Mouse (Mus musculus): Measurements from ENCODE around the gene Cwc22. TPM values are rescaled to one million over a fixed set of nuclear protein-coding genes. Genes with fewer than 3 reads are reported as not detected.

The Cwc22 gene
- polyA plus RNA-seq, 1 experiment from 2014 or later = 19.7 TPM

- no peak for TF ChIP-seq CTCF (IDR thresholded peaks at IDR 0.05; ENCODE audit: low read depth)
- no peak for ATAC-seq (replicated peaks; ENCODE audit: low FRiP score, low read depth)
- no peaks in the 10 kb centered on the region for H3K27me3 ChIP-seq (ENCODE audit: insufficient read depth, low read length)
- WGBS = 40% methylated on average over 8 of the region's 8 CpGs
- H3K9ac ChIP-seq (ENCODE audit: low read depth, low read length) = peak overlapping the region; percentile 86
- no peak for DNase-seq (ENCODE audit: low spot score)
- no peaks in the 10 kb centered on the region for H3K9me3 ChIP-seq (replicated peaks; ENCODE audit: low read length)
- no peak overlapping the region; the same call in 1 of the 2 replicates for H3K27ac ChIP-seq
- H3K4me3 ChIP-seq (replicated peaks; ENCODE audit: low read depth, low read length) = peak overlapping the region; percentile 71
- H3K4me1 ChIP-seq (replicated peaks; ENCODE audit: insufficient read depth, low read length) = 0 out of 2 replicates have a peak, but pooled peaks cover 4% of the 10 kb centered on the region
- H3K4me2 ChIP-seq (ENCODE audit: low read length) = peak overlapping the region; percentile 81
- no peaks in the 10 kb centered on the region for H3K36me3 ChIP-seq (ENCODE audit: insufficient read depth, low read length)
Measured at GRCm38 (mm10) chr2:77944860-77945595, 1.1 kb downstream of the Cwc22 start.

GRCm38 (mm10) chr2:77944281-77944680, 1.9 kb downstream of the Cwc22 start:
- H3K27me3 ChIP-seq (ENCODE audit: insufficient read depth, low read length) = no peaks in the 10 kb centered on the region
- no peaks in the 10 kb centered on the region for H3K36me3 ChIP-seq (ENCODE audit: insufficient read depth, low read length)
- WGBS = 94% methylated on average over 5 of the region's 5 CpGs
- ATAC-seq (replicated peaks; ENCODE audit: low FRiP score, low read depth) = no peak
- H3K9ac ChIP-seq (ENCODE audit: low read depth, low read length) = no peak overlapping the region
- 0 out of 2 replicates have a peak, but pooled peaks cover 4% of the 10 kb centered on the region for H3K4me1 ChIP-seq (replicated peaks; ENCODE audit: insufficient read depth, low read length)
- no peak overlapping the region for H3K27ac ChIP-seq
- TF ChIP-seq CTCF (IDR thresholded peaks at IDR 0.05; ENCODE audit: low read depth) = no peak
- H3K9me3 ChIP-seq (replicated peaks; ENCODE audit: low read length) = no peaks in the 10 kb centered on the region
- H3K4me3 ChIP-seq (replicated peaks; ENCODE audit: low read depth, low read length) = no peak overlapping the region
- H3K4me2 ChIP-seq (ENCODE audit: low read length) = no peak overlapping the region
- DNase-seq (ENCODE audit: low spot score) = no peak

GRCm38 (mm10) chr2:77941944-77942343, 4.2 kb downstream of the Cwc22 start:
- Histone ChIP-seq H3K4me3 (replicated peaks; ENCODE audit: low read depth, low read length) (no peak overlapping the region), H3K27ac (no peak overlapping the region), H3K9ac (ENCODE audit: low read depth, low read length) (no peak overlapping the region), H3K27me3 (ENCODE audit: insufficient read depth, low read length) (no peaks in the 10 kb centered on the region), H3K4me1 (replicated peaks; ENCODE audit: insufficient read depth, low read length) (0 out of 2 replicates have a peak, but pooled peaks cover 4% of the 10 kb centered on the region), H3K9me3 (replicated peaks; ENCODE audit: low read length) (no peaks in the 10 kb centered on the region), H3K36me3 (ENCODE audit: insufficient read depth, low read length) (no peaks in the 10 kb centered on the region), H3K4me2 (ENCODE audit: low read length) (no peak overlapping the region)
- WGBS = 92% methylated on average over 2 of the region's 2 CpGs
- no peak for ATAC-seq (replicated peaks; ENCODE audit: low FRiP score, low read depth)
- DNase-seq (ENCODE audit: low spot score) = no peak
- TF ChIP-seq CTCF (IDR thresholded peaks at IDR 0.05; ENCODE audit: low read depth) = no peak

GRCm38 (mm10) chr2:77938317-77938716, 7.9 kb downstream of the Cwc22 start:
- Histone ChIP-seq H3K4me1 (replicated peaks; ENCODE audit: insufficient read depth, low read length) (no peaks in the 10 kb centered on the region), H3K9me3 (replicated peaks; ENCODE audit: low read length) (no peaks in the 10 kb centered on the region), H3K4me2 (ENCODE audit: low read length) (no peak overlapping the region), H3K36me3 (ENCODE audit: insufficient read depth, low read length) (peaks cover 12% of the 10 kb centered on the region; the same call in 1 of the 2 replicates), H3K27me3 (ENCODE audit: insufficient read depth, low read length) (no peaks in the 10 kb centered on the region), H3K9ac (ENCODE audit: low read depth, low read length) (no peak overlapping the region), H3K27ac (no peak overlapping the region), H3K4me3 (replicated peaks; ENCODE audit: low read depth, low read length) (no peak overlapping the region)
- no peak for DNase-seq (ENCODE audit: low spot score)
- TF ChIP-seq CTCF (IDR thresholded peaks at IDR 0.05; ENCODE audit: low read depth) = no peak
- no peak for ATAC-seq (replicated peaks; ENCODE audit: low FRiP score, low read depth)
- 89% methylated on average over 4 of the region's 4 CpGs for WGBS

GRCm38 (mm10) chr2:77937818-77938217, 8.4 kb downstream of the Cwc22 start:
- H3K27ac ChIP-seq = no peak overlapping the region
- WGBS = 70% methylated on average over 3 of the region's 3 CpGs
- no peaks in the 10 kb centered on the region for H3K9me3 ChIP-seq (replicated peaks; ENCODE audit: low read length)
- DNase-seq (ENCODE audit: low spot score) (no peak), ATAC-seq (replicated peaks; ENCODE audit: low FRiP score, low read depth) (no peak)
- H3K36me3 ChIP-seq (ENCODE audit: insufficient read depth, low read length) = peaks cover 12% of the 10 kb centered on the region; the same call in 1 of the 2 replicates
- H3K9ac ChIP-seq (ENCODE audit: low read depth, low read length) = no peak overlapping the region
- no peaks in the 10 kb centered on the region for H3K27me3 ChIP-seq (ENCODE audit: insufficient read depth, low read length)
- H3K4me3 ChIP-seq (replicated peaks; ENCODE audit: low read depth, low read length) = no peak overlapping the region
- TF ChIP-seq CTCF (IDR thresholded peaks at IDR 0.05; ENCODE audit: low read depth) = no peak
- H3K4me2 ChIP-seq (ENCODE audit: low read length) = no peak overlapping the region
- no peaks in the 10 kb centered on the region for H3K4me1 ChIP-seq (replicated peaks; ENCODE audit: insufficient read depth, low read length)

GRCm38 (mm10) chr2:77934138-77934537, 12.0 kb downstream of the Cwc22 start:
- TF ChIP-seq CTCF (IDR thresholded peaks at IDR 0.05; ENCODE audit: low read depth) = no peak
- no peak overlapping the region for H3K27ac ChIP-seq
- H3K4me3 ChIP-seq (replicated peaks; ENCODE audit: low read depth, low read length) = no peak overlapping the region
- ATAC-seq (replicated peaks; ENCODE audit: low FRiP score, low read depth) (no peak), DNase-seq (ENCODE audit: low spot score) (no peak)
- no peak overlapping the region for H3K4me2 ChIP-seq (ENCODE audit: low read length)
- H3K4me1 ChIP-seq (replicated peaks; ENCODE audit: insufficient read depth, low read length) = no peaks in the 10 kb centered on the region
- H3K27me3 ChIP-seq (ENCODE audit: insufficient read depth, low read length) = no peaks in the 10 kb centered on the region
- no peak overlapping the region for H3K9ac ChIP-seq (ENCODE audit: low read depth, low read length)
- H3K9me3 ChIP-seq (replicated peaks; ENCODE audit: low read length) = no peaks in the 10 kb centered on the region
- H3K36me3 ChIP-seq (ENCODE audit: insufficient read depth, low read length) = peaks cover 34% of the 10 kb centered on the region; the same call in 1 of the 2 replicates
- 93% methylated on average over 4 of the region's 4 CpGs for WGBS
